Mouse (Mus musculus) lung, embryonic 14.5 days (tissue): ENCODE data around the gene Pusl1. TPM values are rescaled to one million over a fixed set of nuclear protein-coding genes. Genes with fewer than 3 reads are reported as not detected.

Source experiments
- ATAC-seq: fragments of 200-750 bp; cut with Nextera tagmentation; 2 replicates; pipeline ENCODE4 v1.8.0; 2017; ENCODE audit warnings: mild to moderate bottlenecking, moderate TSS enrichment, moderate library complexity; ENCODE audit not compliant: insufficient read depth
- DNase-seq: peaks from one replicate; pipeline ENCODE4 v3.0.0-alpha.2; 2015
- H3K27ac ChIP-seq: fragments of 300-500 bp; sonication (generic); 2 replicates; pipeline ENCODE4 v1.5.1; 2014; ENCODE audit warnings: low read depth, mild to moderate bottlenecking, moderate library complexity
- H3K27me3 ChIP-seq: fragments of 300-500 bp; sonication (generic); 2 replicates; pipeline ENCODE4 v1.6.1; 2014; ENCODE audit warnings: low read length, control low read depth; ENCODE audit not compliant: insufficient read depth
- H3K36me3 ChIP-seq: fragments of 300-500 bp; sonication (generic); 2 replicates; pipeline ENCODE4 v1.6.1; 2014; ENCODE audit warnings: control low read depth; ENCODE audit not compliant: insufficient read depth
- H3K4me1 ChIP-seq: fragments of 300-500 bp; sonication (generic); 2 replicates; pipeline ENCODE4 v1.6.1; 2014; ENCODE audit warnings: antibody characterized with exemption, control low read depth; ENCODE audit not compliant: insufficient read depth
- H3K4me2 ChIP-seq: fragments of 300-500 bp; sonication (generic); 2 replicates; pipeline ENCODE4 v1.6.1; 2014; ENCODE audit warnings: mild to moderate bottlenecking
- H3K4me3 ChIP-seq: fragments of 300-500 bp; sonication (generic); 2 replicates; pipeline ENCODE4 v1.5.1; 2014; ENCODE audit warnings: low read depth, low read length
- H3K9ac ChIP-seq: fragments of 300-500 bp; sonication (generic); 2 replicates; pipeline ENCODE4 v1.6.1; 2014
- H3K9me3 ChIP-seq: fragments of 300-500 bp; sonication (generic); 2 replicates; pipeline ENCODE4 v1.6.1; 2016; ENCODE audit warnings: low read depth, low read length, control low read depth
- CTCF ChIP-seq: IDR thresholded peaks from 2 replicates; pipeline ENCODE4 v1.5.1; 2016; ENCODE audit warnings: antibody characterized with exemption, low read depth
- WGBS: fragments of 180-500 bp; shearing (Covaris S2); extraction: QIAGEN DNeasy Blood & Tissue Kit; methylation state at CpG from one replicate; pipeline ENCODE4 v1.1.7; 2014; 5-methylcytosine and 5-hydroxymethylcytosine counted together
- polyA plus RNA-seq: library from polyadenylated mRNA; unstranded; fragments of >200 nt; fragmentation: Nextera tagmentation; extraction: Ambion mirVana; gene quantifications from 2 replicates; pipeline ENCODE4 v1.2.1, GENCODE M21; 2014

The Pusl1 gene
- polyA plus RNA-seq, 1 experiment from 2014 or later, result 50.9 TPM

DNA sequence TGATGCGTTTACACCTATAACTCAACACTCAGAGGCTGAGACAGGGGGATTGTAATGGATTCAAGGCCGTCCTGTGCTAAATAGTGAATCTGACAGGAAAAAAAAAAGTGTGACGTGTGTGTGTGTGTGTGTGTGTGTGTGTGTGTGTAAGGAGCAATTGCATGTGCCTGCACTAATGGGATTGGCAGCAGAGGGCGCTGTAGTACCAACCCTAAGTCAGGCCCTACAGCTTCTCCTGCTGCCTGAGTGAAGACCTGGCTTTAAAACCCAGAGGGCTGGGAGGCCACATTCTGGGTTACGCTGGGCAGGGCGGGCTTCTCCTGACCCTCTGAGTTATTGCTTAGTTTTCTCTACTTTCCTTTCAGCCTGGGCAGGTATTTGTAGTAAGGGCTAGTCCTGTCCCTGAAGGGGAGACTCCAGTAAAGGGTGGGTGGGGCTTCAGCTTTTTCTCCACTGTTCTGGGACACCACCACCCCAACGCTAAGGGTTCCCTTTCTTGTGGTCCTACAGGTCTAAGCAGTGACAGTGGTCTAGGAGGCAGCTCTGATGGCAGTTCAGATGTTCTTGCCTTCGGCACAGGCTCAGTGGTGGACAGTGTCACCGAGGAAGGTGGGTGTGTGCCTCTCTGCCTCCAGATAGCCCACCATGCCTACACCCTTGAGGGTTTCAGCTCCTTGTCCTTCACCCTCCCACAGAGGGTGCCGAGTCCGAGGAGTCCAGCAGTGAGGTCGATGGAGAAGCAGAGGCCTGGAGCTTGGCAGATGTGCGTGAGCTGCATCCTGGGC, 12.9 kb upstream of the Pusl1 start:
- Histone ChIP-seq H3K9me3 (no peaks in the 10 kb centered on the region), H3K27me3 (no peaks in the 10 kb centered on the region), H3K4me1 (no peaks in the 10 kb centered on the region), H3K27ac (no peak overlapping the region), H3K4me3 (no peak overlapping the region), H3K36me3 (peaks cover 63% of the 10 kb centered on the region), H3K4me2 (no peak overlapping the region), H3K9ac (no peak overlapping the region)
- peak; percentile 39 for DNase-seq
- 86% methylated on average over 13 of the region's 13 CpGs for WGBS
- no peak for ATAC-seq
- TF ChIP-seq CTCF, result peak; percentile 48

DNA sequence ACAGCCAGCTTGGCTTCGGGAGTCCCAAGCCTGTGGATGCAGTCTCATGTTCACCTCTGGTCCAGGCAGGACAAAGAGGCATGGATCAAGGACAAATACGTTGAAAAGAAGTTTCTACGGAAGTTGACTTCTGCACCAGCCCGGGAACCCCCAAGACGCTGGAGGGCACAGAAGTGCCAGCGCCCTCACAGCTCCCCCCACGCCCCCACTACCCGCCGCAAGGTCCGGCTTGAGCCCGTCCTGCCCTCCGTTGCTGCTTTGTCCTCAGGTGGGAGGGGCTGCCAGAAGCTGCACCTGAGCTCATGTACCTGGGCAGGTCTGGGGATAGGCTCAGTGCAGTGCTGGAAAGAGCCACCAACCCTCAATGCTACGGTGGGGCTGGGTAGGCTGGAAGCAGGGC, 11.7 kb upstream of the Pusl1 start:
- Histone ChIP-seq H3K9ac (no peak overlapping the region), H3K4me3 (no peak overlapping the region), H3K27ac (no peak overlapping the region), H3K36me3 (peaks cover 76% of the 10 kb centered on the region), H3K27me3 (no peaks in the 10 kb centered on the region), H3K9me3 (no peaks in the 10 kb centered on the region), H3K4me2 (no peak overlapping the region), H3K4me1 (no peaks in the 10 kb centered on the region)
- TF ChIP-seq CTCF, result no peak
- WGBS, result 90% methylated on average over 13 of the region's 13 CpGs
- no peak for ATAC-seq
- DNase-seq, result no peak

DNA sequence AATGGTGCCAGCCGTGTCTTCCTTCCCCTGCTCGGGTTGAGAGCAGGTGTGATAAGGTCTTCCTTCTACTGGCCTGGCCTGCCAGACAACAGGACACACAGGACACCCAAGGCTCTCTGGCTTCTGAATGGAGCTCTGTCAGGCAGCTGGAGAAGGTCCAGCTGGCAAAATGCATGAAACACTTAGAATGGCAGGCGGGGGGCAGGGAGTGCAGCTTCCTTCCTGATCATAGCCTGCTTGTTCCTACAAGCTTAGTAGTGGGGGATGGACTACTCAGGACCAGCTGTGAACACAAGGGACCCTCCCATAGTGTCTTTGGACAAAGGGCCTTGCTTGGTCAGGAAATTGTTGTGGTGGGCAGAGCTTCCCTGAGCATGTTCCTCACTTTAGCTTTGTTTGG, 9.6 kb upstream of the Pusl1 start:
- no peaks in the 10 kb centered on the region for H3K27me3 ChIP-seq
- no peak overlapping the region for H3K9ac ChIP-seq
- no peak for TF ChIP-seq CTCF
- H3K27ac ChIP-seq, result no peak overlapping the region
- no peak overlapping the region for H3K4me2 ChIP-seq
- DNase-seq (peak; percentile 71), ATAC-seq (peak; percentile 70; the same call in 1 of the 2 replicates)
- H3K36me3 ChIP-seq, result peaks cover 83% of the 10 kb centered on the region
- WGBS, result 45% methylated on average over 3 of the region's 3 CpGs
- no peaks in the 10 kb centered on the region for H3K4me1 ChIP-seq
- no peak overlapping the region for H3K4me3 ChIP-seq
- no peaks in the 10 kb centered on the region for H3K9me3 ChIP-seq

DNA sequence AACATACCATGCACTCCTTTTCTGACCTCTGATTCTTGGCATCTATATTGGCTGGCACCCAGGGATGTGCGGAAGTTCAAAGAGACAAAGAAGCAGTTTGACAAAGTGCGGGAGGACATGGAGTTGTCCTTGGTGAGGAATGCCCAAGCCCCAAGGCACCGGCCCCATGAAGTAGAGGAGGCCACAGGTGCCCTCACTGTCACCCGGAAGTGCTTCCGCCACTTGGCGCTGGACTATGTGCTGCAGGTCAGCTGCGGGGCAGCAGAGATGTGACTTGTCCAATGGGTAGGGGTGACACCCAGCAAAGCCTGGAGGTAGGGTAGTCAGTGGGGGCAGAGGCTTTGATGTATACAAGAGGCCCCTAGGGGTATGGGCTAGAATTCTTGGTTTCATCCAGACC, 7.8 kb upstream of the Pusl1 start:
- Histone ChIP-seq H3K9me3 (no peaks in the 10 kb centered on the region), H3K4me2 (no peak overlapping the region), H3K27ac (no peak overlapping the region), H3K4me1 (peaks cover 8% of the 10 kb centered on the region), H3K4me3 (no peak overlapping the region), H3K9ac (no peak overlapping the region), H3K36me3 (peaks cover 73% of the 10 kb centered on the region), H3K27me3 (no peaks in the 10 kb centered on the region)
- 92% methylated on average over 7 of the region's 7 CpGs for WGBS
- ATAC-seq, result no peak
- no peak for TF ChIP-seq CTCF
- DNase-seq, result no peak

DNA sequence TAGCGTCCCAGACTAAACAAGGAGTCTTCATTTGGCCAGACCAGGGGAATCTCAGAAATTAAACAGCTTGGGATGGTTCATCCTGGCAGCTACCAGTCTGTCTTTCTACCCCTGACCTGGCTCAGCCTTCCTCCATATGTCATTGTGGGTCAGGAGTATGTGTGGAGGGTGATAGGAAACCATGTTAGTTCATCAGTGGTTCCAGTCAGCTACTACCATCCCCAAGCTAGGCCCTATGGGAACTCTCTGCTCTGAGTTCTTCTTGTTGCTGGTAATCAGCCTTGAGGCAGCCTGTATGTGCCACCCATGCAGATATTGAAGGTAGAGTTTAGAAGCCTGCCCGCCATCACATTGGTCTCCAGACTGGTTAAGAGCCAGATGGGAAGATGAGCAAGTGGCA, 6.7 kb upstream of the Pusl1 start:
- Histone ChIP-seq H3K9ac (no peak overlapping the region), H3K9me3 (no peaks in the 10 kb centered on the region), H3K36me3 (peaks cover 65% of the 10 kb centered on the region), H3K4me1 (peaks cover 13% of the 10 kb centered on the region), H3K27me3 (no peaks in the 10 kb centered on the region), H3K4me3 (no peak overlapping the region), H3K4me2 (no peak overlapping the region), H3K27ac (no peak overlapping the region)
- ATAC-seq, result no peak
- TF ChIP-seq CTCF, result no peak
- WGBS, result 81% methylated on average over 2 of the region's 2 CpGs
- no peak for DNase-seq

DNA sequence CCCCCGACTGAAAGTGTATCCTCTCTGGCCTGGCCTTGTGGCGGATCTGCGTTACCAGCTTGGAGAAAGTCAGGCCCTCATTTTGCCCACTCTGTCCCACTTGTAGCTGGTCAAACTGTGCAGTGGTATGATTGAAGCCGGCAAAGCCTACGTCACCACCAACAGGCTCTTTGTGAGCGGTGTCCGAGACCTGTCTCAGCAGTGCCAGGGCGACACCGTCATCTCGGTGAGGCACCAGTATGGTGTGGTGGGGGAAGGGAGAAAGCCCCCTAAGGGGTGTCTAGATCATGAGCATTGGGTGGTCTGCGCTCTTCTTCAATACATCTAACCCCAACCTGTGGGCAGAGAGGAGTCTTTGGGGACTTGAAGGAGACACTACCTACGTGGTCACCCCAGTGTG, 4.9 kb upstream of the Pusl1 start:
- Histone ChIP-seq H3K9me3 (no peaks in the 10 kb centered on the region), H3K36me3 (peaks cover 47% of the 10 kb centered on the region), H3K4me2 (no peak overlapping the region), H3K27ac (no peak overlapping the region), H3K4me3 (no peak overlapping the region), H3K4me1 (peaks cover 15% of the 10 kb centered on the region), H3K9ac (no peak overlapping the region), H3K27me3 (no peaks in the 10 kb centered on the region)
- DNase-seq, result no peak
- no peak for TF ChIP-seq CTCF
- 96% methylated on average over 12 of the region's 12 CpGs for WGBS
- ATAC-seq, result no peak

DNA sequence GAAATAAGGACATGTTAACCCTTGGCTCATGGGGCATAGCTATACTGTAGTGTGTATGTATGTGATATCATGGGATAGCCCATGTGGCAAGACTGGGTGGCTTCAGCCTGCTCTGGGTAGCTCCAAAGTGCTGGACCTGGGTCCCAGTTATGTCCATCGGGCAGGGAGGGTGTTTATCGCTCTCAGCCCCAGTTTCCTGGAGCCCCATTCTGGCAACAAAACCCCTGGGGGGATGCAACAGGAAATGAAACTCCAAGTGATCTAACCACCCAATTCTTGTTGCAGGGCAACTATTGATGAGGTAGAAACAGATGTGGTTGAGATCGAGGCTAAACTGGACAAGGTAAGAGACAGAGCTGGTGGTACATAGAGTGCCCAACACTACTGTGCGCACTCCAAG, 4.2 kb upstream of the Pusl1 start:
- Histone ChIP-seq H3K9ac (no peak overlapping the region), H3K36me3 (peaks cover 41% of the 10 kb centered on the region), H3K4me1 (peaks cover 15% of the 10 kb centered on the region), H3K4me2 (no peak overlapping the region), H3K27me3 (no peaks in the 10 kb centered on the region), H3K9me3 (no peaks in the 10 kb centered on the region), H3K27ac (no peak overlapping the region), H3K4me3 (no peak overlapping the region)
- 86% methylated on average over 4 of the region's 4 CpGs for WGBS
- no peak for TF ChIP-seq CTCF
- DNase-seq (no peak), ATAC-seq (no peak)
